Mouse (Mus musculus) MEL (cell line): Measurements from ENCODE around the gene Msx1.

ENCODE experiments used
- CTCF ChIP-seq, 3 experiments: IDR thresholded peaks in 2 of 3; conservative IDR thresholded peaks in 1 of 3; 2 replicates each; pipeline ENCODE4 v1.5.1; 2011 to 2012; ENCODE audit warnings: low read length in 3 of 3, low read depth in 2 of 3, mild to moderate bottlenecking in 2 of 3, improper control_type of control experiment in 1 of 3, inconsistent platforms in 1 of 3, mixed read lengths in 1 of 3, moderate library complexity in 1 of 3; ENCODE audit not compliant: control insufficient read depth in 1 of 3, insufficient read depth in 1 of 3, poor library complexity in 1 of 3, severe bottlenecking in 1 of 3
- GATA1 ChIP-seq: IDR thresholded peaks from 2 replicates; pipeline ENCODE4 v1.6.1; 2011; ENCODE audit warnings: low read depth, low read length, improper control_type of control experiment

DNA sequence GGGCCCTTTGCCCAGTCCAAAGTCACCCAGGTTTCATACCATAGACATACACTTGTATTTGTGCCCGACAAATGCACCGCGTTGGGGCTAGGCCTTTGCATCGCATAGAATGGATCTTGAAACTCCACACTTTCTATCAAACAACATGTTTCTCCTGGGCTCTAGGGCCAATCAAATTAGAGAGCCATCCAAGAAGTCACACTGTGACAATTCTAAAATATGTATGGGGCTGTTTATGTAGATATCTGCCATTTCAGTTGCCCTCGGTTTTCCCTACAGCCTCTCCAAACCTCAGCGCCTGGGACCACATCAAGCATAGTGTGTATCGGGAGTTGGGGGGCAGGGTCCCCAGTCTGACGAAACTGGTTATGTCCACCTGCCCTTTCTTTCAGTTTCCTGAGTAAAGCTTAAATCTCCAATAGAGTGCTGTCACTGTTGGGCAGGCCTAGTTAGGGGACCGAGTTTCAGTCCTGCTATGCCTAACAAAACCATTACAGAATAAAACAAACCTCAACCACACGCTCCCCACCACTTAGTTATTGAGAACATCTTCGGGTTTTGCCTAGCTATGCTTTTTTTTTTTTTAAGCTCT is 2.2 kb downstream of the Msx1 start:
- TF ChIP-seq CTCF (IDR thresholded peaks at IDR 0.05 in 2 of 3, conservative IDR thresholded peaks at IDR 0.05 in 1 of 3; ENCODE audit: control insufficient read depth in 1 of 3, insufficient read depth in 1 of 3, low read depth in 2 of 3, low read length in 3 of 3, poor library complexity in 1 of 3, severe bottlenecking in 1 of 3) (no peak), GATA1 (no peak)
